8 mouse cellular contexts compared by ENCODE assay signal in genomic region chr7:111249606-111250005, GRCm38 (mm10).
DNase-seq lines count a peak whose midpoint lies in the region; ATAC-seq and TF ChIP-seq lines count a peak whose summit lies in the region.

No protein-coding gene starts in this region.

- H3K4me2 ChIP-seq in kidney, postnatal 0 days (ENCODE audit: low read length) = no peak overlapping the region
- no peak overlapping the region for H3K4me2 ChIP-seq in liver, embryonic 14.5 days (ENCODE audit: low read depth)

- no peak for TF ChIP-seq EP300 in liver, embryonic 14.5 days (IDR thresholded peaks at IDR 0.05; ENCODE audit: low read depth)

- H3K27ac ChIP-seq in kidney, postnatal 0 days = no peak overlapping the region
- no peak overlapping the region for H3K27ac ChIP-seq in liver, embryonic 14.5 days

- TF ChIP-seq CTCF in kidney, postnatal 0 days (IDR thresholded peaks at IDR 0.05; ENCODE audit: low read depth) = peak; percentile 99
- TF ChIP-seq CTCF in liver, embryonic 14.5 days (IDR thresholded peaks at IDR 0.05; ENCODE audit: low read depth) = peak; percentile 96

- no peaks in the 10 kb centered on the region for H3K36me3 ChIP-seq in kidney, postnatal 0 days (ENCODE audit: insufficient read depth, low read length)
- H3K36me3 ChIP-seq in liver, embryonic 14.5 days (replicated peaks; ENCODE audit: control insufficient read depth, insufficient read depth, low read depth) = no peaks in the 10 kb centered on the region

- WGBS in kidney, postnatal 0 days = 25% methylated on average over 5 of the region's 5 CpGs
- 21% methylated on average over 5 of the region's 5 CpGs for WGBS in liver, embryonic 14.5 days (ENCODE audit: insufficient replicate concordance)

- DNase-seq in 3134 (ENCODE audit: extremely low read depth, insufficient read length, low spot score) = peak; percentile 27
- peak; percentile 56 for DNase-seq in Muller cell, postnatal 12 days (ENCODE audit: inconsistent ontology term)
- DNase-seq in cerebellum, postnatal 10 days = peak; percentile 94
- DNase-seq in frontal cortex, postnatal 25 days (ENCODE audit: low spot score in 2 of 2) = peak; percentile 74 to 78
- DNase-seq in kidney, postnatal 0 days (ENCODE audit: low spot score) = peak; percentile 67
- peak in 2 of 3 experiments; percentile 12 to 35 for DNase-seq in liver, embryonic 14.5 days (ENCODE audit: low read depth in 3 of 3, low spot score in 3 of 3)
- peak; percentile 67 for DNase-seq in ovary, postnatal 10 days (ENCODE audit: low spot score)
- DNase-seq in thymus, postnatal 14 days = peak; percentile 68

- H3K4me1 ChIP-seq in kidney, postnatal 0 days (replicated peaks; ENCODE audit: insufficient read depth, low read length) = no peaks in the 10 kb centered on the region
- H3K4me1 ChIP-seq in liver, embryonic 14.5 days (replicated peaks; ENCODE audit: control insufficient read depth in 2 of 2, insufficient read depth in 2 of 2, low read length in 1 of 2) = no peaks in the 10 kb centered on the region

- no peak for ATAC-seq in kidney, postnatal 0 days (replicated peaks; ENCODE audit: low FRiP score, low read depth)
- no peak for ATAC-seq in liver, embryonic 14.5 days (ENCODE audit: insufficient read depth)

- H3K9ac ChIP-seq in kidney, postnatal 0 days (ENCODE audit: low read depth, low read length) = no peak overlapping the region
- no peak overlapping the region for H3K9ac ChIP-seq in liver, embryonic 14.5 days (replicated peaks)

- H3K27me3 ChIP-seq in kidney, postnatal 0 days (ENCODE audit: insufficient read depth, low read length) = no peaks in the 10 kb centered on the region
- H3K27me3 ChIP-seq in liver, embryonic 14.5 days (ENCODE audit: control insufficient read depth, insufficient read depth, low read length) = no peaks in the 10 kb centered on the region

- no peak overlapping the region for H3K4me3 ChIP-seq in kidney, postnatal 0 days (replicated peaks; ENCODE audit: low read depth, low read length)
- H3K4me3 ChIP-seq in liver, embryonic 14.5 days (ENCODE audit: insufficient read depth in 1 of 2, low read depth in 2 of 2, low read length in 2 of 2) = no peak overlapping the region

- no peaks in the 10 kb centered on the region for H3K9me3 ChIP-seq in kidney, postnatal 0 days (replicated peaks; ENCODE audit: low read length)
- H3K9me3 ChIP-seq in liver, embryonic 14.5 days (ENCODE audit: control insufficient read depth, low read length) = no peaks in the 10 kb centered on the region

Comparison
In these comparisons a context has a peak if more than half of its experiments do, and no peak if none do; other contexts are left out.
1. DNase-seq: peak in every context shown above with its lines; median percentile 94 in cerebellum, postnatal 10 days; 76 in frontal cortex, postnatal 25 days; 68 in thymus, postnatal 14 days; 67 in kidney, postnatal 0 days; 67 in ovary, postnatal 10 days; 56 in Muller cell, postnatal 12 days; 27 in 3134; 24 in liver, embryonic 14.5 days.